ENCODE assay signal across 16 mouse cellular contexts in genomic region chr5:24725897-24726296, GRCm38 (mm10). TPM values are rescaled to one million over a fixed set of nuclear protein-coding genes. Genes with fewer than 3 reads are reported as not detected.
DNase-seq lines count a peak whose midpoint lies in the region; ATAC-seq and TF ChIP-seq lines count a peak whose summit lies in the region.
"Had no signal": no experiment of that assay in that cellular context is flagged by ENCODE, and none has a peak within 500 bp of the region (broad histone marks: within the 10 kb centered on the region; RNA-seq: fewer than 3 reads in every experiment).

No protein-coding gene starts in this region.

- H3K27me3 ChIP-seq in hindbrain, embryonic 14.5 days (ENCODE audit: control insufficient read depth, insufficient read depth, low read length), result peaks cover 26% of the 10 kb centered on the region
- H3K27me3 ChIP-seq in hindbrain, embryonic 16.5 days (replicated peaks; ENCODE audit: control insufficient read depth, insufficient read depth, low read length), result peaks cover 15% of the 10 kb centered on the region
- no peaks in the 10 kb centered on the region for H3K27me3 ChIP-seq in lung, embryonic 16.5 days (ENCODE audit: control insufficient read depth, insufficient read depth, low read depth, low read length)
- no peaks in the 10 kb centered on the region for H3K27me3 ChIP-seq in embryonic facial prominence, embryonic 13.5 days
- H3K27me3 ChIP-seq in limb, embryonic 10.5 days (ENCODE audit: low read depth, poor library complexity, severe bottlenecking), result peaks cover 12% of the 10 kb centered on the region; the same call in 1 of the 2 replicates

- H3K9ac ChIP-seq in hindbrain, embryonic 14.5 days, result no peak overlapping the region
- H3K9ac ChIP-seq in hindbrain, embryonic 16.5 days (ENCODE audit: low read depth, low read length), result no peak overlapping the region
- H3K9ac ChIP-seq in lung, embryonic 16.5 days (ENCODE audit: low read length), result no peak overlapping the region; the same call in 1 of the 2 replicates
- peak overlapping the region; percentile 17; the same call in 1 of the 2 replicates for H3K9ac ChIP-seq in embryonic facial prominence, embryonic 13.5 days
- H3K9ac ChIP-seq: liver, embryonic 12.5 days; neural tube, embryonic 12.5 days had no signal

- peak overlapping the region; percentile 20; the same call in 1 of the 2 replicates for H3K27ac ChIP-seq in hindbrain, embryonic 14.5 days
- no peak overlapping the region; the same call in 1 of the 2 replicates for H3K27ac ChIP-seq in hindbrain, embryonic 16.5 days (ENCODE audit: low read depth, low read length)
- H3K27ac ChIP-seq in lung, embryonic 16.5 days (ENCODE audit: low read length), result peak overlapping the region; percentile 95
- peak overlapping the region; percentile 85 for H3K27ac ChIP-seq in embryonic facial prominence, embryonic 13.5 days
- peak overlapping the region; percentile 81; the same call in 1 of the 2 replicates for H3K27ac ChIP-seq in limb, embryonic 10.5 days
- no peak overlapping the region for H3K27ac ChIP-seq in gastrocnemius, adult 2 months
- H3K27ac ChIP-seq: liver, embryonic 12.5 days; macrophage; neural tube, embryonic 12.5 days had no signal

- no peak for DNase-seq in hindbrain, embryonic 14.5 days (ENCODE audit: low spot score)
- DNase-seq in lung, postnatal 36 days, result no peak
- no peak for DNase-seq in limb, embryonic 10.5 days (ENCODE audit: low spot score)
- DNase-seq in gastrocnemius, adult 2 months, result no peak
- DNase-seq: cerebellum, adult 11-12 months; gastrocnemius, postnatal 10 days had no signal

- no peak overlapping the region for H3K4me2 ChIP-seq in hindbrain, embryonic 14.5 days (replicated peaks)
- no peak overlapping the region for H3K4me2 ChIP-seq in hindbrain, embryonic 16.5 days (ENCODE audit: low read length)
- H3K4me2 ChIP-seq in lung, embryonic 16.5 days (ENCODE audit: low read depth, low read length), result no peak overlapping the region
- peak overlapping the region; percentile 27 for H3K4me2 ChIP-seq in embryonic facial prominence, embryonic 13.5 days
- H3K4me2 ChIP-seq: liver, embryonic 12.5 days; neural tube, embryonic 12.5 days had no signal

- peaks cover 17% of the 10 kb centered on the region; the same call in 1 of the 2 replicates for H3K4me1 ChIP-seq in hindbrain, embryonic 14.5 days (replicated peaks; ENCODE audit: control insufficient read depth, insufficient read depth, low read length)
- H3K4me1 ChIP-seq in hindbrain, embryonic 16.5 days (ENCODE audit: control insufficient read depth, insufficient read depth, low read depth, low read length), result peaks cover 15% of the 10 kb centered on the region
- H3K4me1 ChIP-seq in lung, embryonic 16.5 days (replicated peaks; ENCODE audit: control insufficient read depth, insufficient read depth, low read length), result peaks cover 46% of the 10 kb centered on the region
- H3K4me1 ChIP-seq in embryonic facial prominence, embryonic 13.5 days, result peaks cover 57% of the 10 kb centered on the region
- peaks cover 46% of the 10 kb centered on the region for H3K4me1 ChIP-seq in limb, embryonic 10.5 days

- 70% methylated on average over 6 of the region's 6 CpGs for WGBS in hindbrain, embryonic 14.5 days
- 73% methylated on average over 6 of the region's 6 CpGs for WGBS in hindbrain, embryonic 16.5 days
- 57% methylated on average over 6 of the region's 6 CpGs for WGBS in lung, embryonic 16.5 days
- 64% methylated on average over 6 of the region's 6 CpGs for WGBS in embryonic facial prominence, embryonic 13.5 days
- WGBS in limb, embryonic 10.5 days, result 67% methylated on average over 6 of the region's 6 CpGs

- H3K36me3 ChIP-seq in hindbrain, embryonic 14.5 days (replicated peaks; ENCODE audit: control insufficient read depth, insufficient read depth), result no peaks in the 10 kb centered on the region
- H3K36me3 ChIP-seq in hindbrain, embryonic 16.5 days (ENCODE audit: control insufficient read depth, insufficient read depth, low read length), result no peaks in the 10 kb centered on the region
- H3K36me3 ChIP-seq in lung, embryonic 16.5 days (ENCODE audit: control insufficient read depth, insufficient read depth, low read length), result no peaks in the 10 kb centered on the region; the same call in 1 of the 2 replicates
- peaks cover 33% of the 10 kb centered on the region for H3K36me3 ChIP-seq in embryonic facial prominence, embryonic 13.5 days
- H3K36me3 ChIP-seq in limb, embryonic 10.5 days, result peaks cover 41% of the 10 kb centered on the region
- H3K36me3 ChIP-seq: liver, embryonic 12.5 days; neural tube, embryonic 12.5 days had no signal

- no peak overlapping the region for H3K4me3 ChIP-seq in hindbrain, embryonic 14.5 days (replicated peaks; ENCODE audit: low read length)
- no peak overlapping the region for H3K4me3 ChIP-seq in hindbrain, embryonic 16.5 days (ENCODE audit: low read length)
- no peak overlapping the region for H3K4me3 ChIP-seq in lung, embryonic 16.5 days (ENCODE audit: low read length)
- H3K4me3 ChIP-seq in embryonic facial prominence, embryonic 13.5 days, result no peak overlapping the region
- no peak overlapping the region for H3K4me3 ChIP-seq in limb, embryonic 10.5 days
- no peak overlapping the region for H3K4me3 ChIP-seq in gastrocnemius, adult 2 months
- H3K4me3 ChIP-seq: liver, embryonic 12.5 days; neural tube, embryonic 12.5 days had no signal

- intact Hi-C loops in gastrocnemius, adult 2 months (cut with DNase I), result no loop called here

- no peak for TF ChIP-seq CTCF in gastrocnemius, adult 2 months (IDR thresholded peaks at IDR 0.05)

- no peak for ATAC-seq in hindbrain, embryonic 14.5 days (ENCODE audit: low FRiP score)
- no peak for ATAC-seq in hindbrain, embryonic 16.5 days
- no peak for ATAC-seq in lung, embryonic 16.5 days (ENCODE audit: low read depth)
- no peak for ATAC-seq in embryonic facial prominence, embryonic 13.5 days (ENCODE audit: insufficient number of reproducible peaks, insufficient read depth, low FRiP score, low TSS enrichment, low read depth)
- no peak for ATAC-seq in granulocyte monocyte progenitor cell, adult 5-6 weeks (replicated peaks; ENCODE audit: poor library complexity, severe bottlenecking)
- ATAC-seq: forebrain, embryonic 16.5 days; liver, embryonic 12.5 days; midbrain, embryonic 16.5 days had no signal

- no peaks in the 10 kb centered on the region for H3K9me3 ChIP-seq in hindbrain, embryonic 14.5 days (ENCODE audit: control insufficient read depth, low read length)
- H3K9me3 ChIP-seq in hindbrain, embryonic 16.5 days (ENCODE audit: control insufficient read depth, low read length), result no peaks in the 10 kb centered on the region
- no peaks in the 10 kb centered on the region for H3K9me3 ChIP-seq in lung, embryonic 16.5 days (ENCODE audit: control insufficient read depth, low read length)
- no peaks in the 10 kb centered on the region for H3K9me3 ChIP-seq in embryonic facial prominence, embryonic 13.5 days
- no peaks in the 10 kb centered on the region for H3K9me3 ChIP-seq in limb, embryonic 10.5 days (replicated peaks)
- H3K9me3 ChIP-seq: liver, embryonic 12.5 days; neural tube, embryonic 12.5 days had no signal

RNA-seq across cellular contexts. Expression of gene Wdr86, which starts 4.6 kb away (rescaled TPM):
- 7.2 and 12.0 TPM in 2 replicates for polyA plus RNA-seq in hindbrain, embryonic 14.5 days (2014; fragmentation: Nextera tagmentation; extraction: Ambion mirVana)
- 8.0 and 10.7 TPM in 2 replicates for polyA plus RNA-seq in hindbrain, embryonic 16.5 days (2015; fragmentation: Nextera tagmentation; extraction: Ambion mirVana)
- 30.5 and 31.5 TPM in 2 replicates for polyA plus RNA-seq in lung, embryonic 16.5 days (2015; fragmentation: Nextera tagmentation; extraction: Ambion mirVana)
- 73.1 and 77.5 TPM in 2 replicates for polyA plus RNA-seq in embryonic facial prominence, embryonic 13.5 days (2015; fragmentation: Nextera tagmentation; extraction: Ambion mirVana)
- polyA plus RNA-seq in limb, embryonic 10.5 days (2016; fragmentation: Nextera tagmentation; extraction: Ambion mirVana), result 28.7 and 41.7 TPM in 2 replicates
- 1.5 and 2.2 TPM in 2 replicates for total RNA-seq in granulocyte monocyte progenitor cell, adult 5-6 weeks (2014; fragmentation: Nextera tagmentation)
- total RNA-seq in granulocyte monocyte progenitor cell, adult 5-6 weeks (2017), result not detected in 2 replicates
- not detected for total RNA-seq in gastrocnemius, adult 2 months (2021)
- polyA plus RNA-seq: macrophage had no signal

RNA-seq across cellular contexts. Expression of gene Crygn, which starts 31.9 kb away (rescaled TPM):
- 2.1 and 3.0 TPM in 2 replicates for polyA plus RNA-seq in hindbrain, embryonic 14.5 days (2014; fragmentation: Nextera tagmentation; extraction: Ambion mirVana)
- 1.3 and 1.6 TPM in 2 replicates for polyA plus RNA-seq in hindbrain, embryonic 16.5 days (2015; fragmentation: Nextera tagmentation; extraction: Ambion mirVana)
- polyA plus RNA-seq in lung, embryonic 16.5 days (2015; fragmentation: Nextera tagmentation; extraction: Ambion mirVana), result 3.2 and 3.4 TPM in 2 replicates
- 1.1 and 2.8 TPM in 2 replicates for polyA plus RNA-seq in embryonic facial prominence, embryonic 13.5 days (2015; fragmentation: Nextera tagmentation; extraction: Ambion mirVana)
- 0.79 and 1.1 TPM in 2 replicates for polyA plus RNA-seq in limb, embryonic 10.5 days (2016; fragmentation: Nextera tagmentation; extraction: Ambion mirVana)
- not detected in 2 replicates for total RNA-seq in granulocyte monocyte progenitor cell, adult 5-6 weeks (2014; fragmentation: Nextera tagmentation)
- total RNA-seq in granulocyte monocyte progenitor cell, adult 5-6 weeks (2017), result not detected in 2 replicates
- total RNA-seq in gastrocnemius, adult 2 months (2021), result not detected
- total RNA-seq: gastrocnemius, postnatal 10 days; left cerebral cortex, postnatal 25 days had no signal
- polyA plus RNA-seq: forebrain, embryonic 16.5 days; liver, embryonic 12.5 days; macrophage had no signal

RNA-seq across cellular contexts. Expression of gene Nub1, which starts 40.6 kb away (rescaled TPM):
- polyA plus RNA-seq in hindbrain, embryonic 14.5 days (2014; fragmentation: Nextera tagmentation; extraction: Ambion mirVana), result 48.5 and 51.7 TPM in 2 replicates
- 48.8 and 49.5 TPM in 2 replicates for polyA plus RNA-seq in hindbrain, embryonic 16.5 days (2015; fragmentation: Nextera tagmentation; extraction: Ambion mirVana)
- polyA plus RNA-seq in lung, embryonic 16.5 days (2015; fragmentation: Nextera tagmentation; extraction: Ambion mirVana), result 39.0 and 40.0 TPM in 2 replicates
- polyA plus RNA-seq in embryonic facial prominence, embryonic 13.5 days (2015; fragmentation: Nextera tagmentation; extraction: Ambion mirVana), result 30.8 and 33.6 TPM in 2 replicates
- polyA plus RNA-seq in limb, embryonic 10.5 days (2016; fragmentation: Nextera tagmentation; extraction: Ambion mirVana), result 23.7 and 26.9 TPM in 2 replicates
- total RNA-seq in granulocyte monocyte progenitor cell, adult 5-6 weeks (2014; fragmentation: Nextera tagmentation), result 28.2 and 30.4 TPM in 2 replicates
- 33.1 and 37.6 TPM in 2 replicates for total RNA-seq in granulocyte monocyte progenitor cell, adult 5-6 weeks (2017)
- 10 to 100 TPM; 28.3 to 34.3 TPM for total RNA-seq in gastrocnemius, adult 2 months (2021)

Comparison
In these comparisons a context has a peak if more than half of its experiments do, and no peak if none do; other contexts are left out.
1. H3K27ac ChIP-seq: peak in hindbrain, embryonic 14.5 days (single experiment), lung, embryonic 16.5 days (single experiment), embryonic facial prominence, embryonic 13.5 days (single experiment) and limb, embryonic 10.5 days (single experiment); none in hindbrain, embryonic 16.5 days (single experiment) and gastrocnemius, adult 2 months (single experiment).